Mouse (Mus musculus) MEL (cell line): ENCODE results near the gene Rnf223.

Experiments
- BHLHE40 ChIP-seq: IDR thresholded peaks from 2 replicates; pipeline ENCODE4 v1.6.1; 2012; ENCODE audit warnings: low read depth, mild to moderate bottlenecking, inconsistent platforms, low read length, improper control_type of control experiment, borderline replicate concordance
- CHD2 ChIP-seq: IDR thresholded peaks from 2 replicates; pipeline ENCODE4 v1.6.1; 2011; ENCODE audit warnings: low read length, improper control_type of control experiment
- CTCF ChIP-seq, 3 experiments: IDR thresholded peaks in 2 of 3; conservative IDR thresholded peaks in 1 of 3; 2 replicates each; pipeline ENCODE4 v1.5.1; 2011 to 2012; ENCODE audit warnings: low read length in 3 of 3, low read depth in 2 of 3, mild to moderate bottlenecking in 2 of 3, improper control_type of control experiment in 1 of 3, inconsistent platforms in 1 of 3, mixed read lengths in 1 of 3, moderate library complexity in 1 of 3; ENCODE audit not compliant: control insufficient read depth in 1 of 3, insufficient read depth in 1 of 3, poor library complexity in 1 of 3, severe bottlenecking in 1 of 3
- EP300 ChIP-seq, 2 experiments: IDR thresholded peaks; 2 replicates each; pipeline ENCODE4 v1.6.1; 2011; ENCODE audit warnings: improper control_type of control experiment in 2 of 2, low read length in 2 of 2, low read depth in 1 of 2, mild to moderate bottlenecking in 1 of 2
- MAFK ChIP-seq: IDR thresholded peaks from 2 replicates; pipeline ENCODE4 v1.6.1; 2011; ENCODE audit warnings: low read depth, mild to moderate bottlenecking, low read length, improper control_type of control experiment, borderline replicate concordance
- NELFE ChIP-seq: IDR thresholded peaks from 2 replicates; pipeline ENCODE4 v1.6.1; 2011; ENCODE audit warnings: low read depth, low read length, improper control_type of control experiment
- POLR2A ChIP-seq, 2 experiments: IDR thresholded peaks; 2 replicates each; pipeline ENCODE4 v1.6.1; 2011 to 2012; ENCODE audit warnings: low read length in 2 of 2, mild to moderate bottlenecking in 2 of 2, control low read depth in 1 of 2, improper control_type of control experiment in 1 of 2, low read depth in 1 of 2, moderate library complexity in 1 of 2; ENCODE audit not compliant: control insufficient read depth in 1 of 2, insufficient read depth in 1 of 2, poor library complexity in 1 of 2
- RCOR1 ChIP-seq: IDR thresholded peaks from 2 replicates; pipeline ENCODE4 v1.6.1; 2012; ENCODE audit warnings: low read depth, mild to moderate bottlenecking, inconsistent platforms, low read length, improper control_type of control experiment
- TCF12 ChIP-seq: IDR thresholded peaks from 2 replicates; pipeline ENCODE4 v1.6.1; 2014; ENCODE audit warnings: low read depth, mild to moderate bottlenecking, inconsistent platforms, low read length, improper control_type of control experiment, moderate library complexity
- UBTF ChIP-seq: IDR thresholded peaks from 2 replicates; pipeline ENCODE4 v1.6.1; 2012; ENCODE audit warnings: low read depth, mild to moderate bottlenecking, inconsistent platforms, low read length, improper control_type of control experiment, moderate library complexity, borderline replicate concordance; ENCODE audit not compliant: insufficient read depth
- ZC3H11A ChIP-seq: IDR thresholded peaks from 2 replicates; pipeline ENCODE4 v1.6.1; 2012; ENCODE audit warnings: low read depth, mild to moderate bottlenecking, inconsistent platforms, low read length, improper control_type of control experiment
- ZKSCAN1 ChIP-seq: IDR thresholded peaks from 2 replicates; pipeline ENCODE4 v1.6.1; 2012; ENCODE audit warnings: low read depth, mild to moderate bottlenecking, inconsistent platforms, low read length, improper control_type of control experiment, moderate library complexity

GRCm38 (mm10) chr4:156100501-156100900 is 29.8 kb upstream of the Rnf223 start:
- no peak for TF ChIP-seq POLR2A (IDR thresholded peaks at IDR 0.05; ENCODE audit: control insufficient read depth in 1 of 2, insufficient read depth in 1 of 2, low read depth in 1 of 2, low read length in 2 of 2, poor library complexity in 1 of 2)
- no peak for TF ChIP-seq NELFE
- TF ChIP-seq CTCF (IDR thresholded peaks at IDR 0.05 in 2 of 3, conservative IDR thresholded peaks at IDR 0.05 in 1 of 3; ENCODE audit: control insufficient read depth in 1 of 3, insufficient read depth in 1 of 3, low read depth in 2 of 3, low read length in 3 of 3, poor library complexity in 1 of 3, severe bottlenecking in 1 of 3) = no peak
- TF ChIP-seq RCOR1 = no peak
- no peak for TF ChIP-seq MAFK
- no peak for TF ChIP-seq ZKSCAN1
- TF ChIP-seq TCF12 = no peak
- TF ChIP-seq BHLHE40 = no peak
- TF ChIP-seq ZC3H11A = no peak
- no peak for TF ChIP-seq CHD2
- TF ChIP-seq EP300 (IDR thresholded peaks at IDR 0.05; ENCODE audit: low read depth in 1 of 2, low read length in 2 of 2) = no peak
- TF ChIP-seq UBTF = no peak
